ENCODE assay signal across 20 mouse cellular contexts in genomic region chr9:120677216-120677615, GRCm38 (mm10).
A peak's percentile ranks its signal among the peaks of the same experiment; 100 is the strongest.
DNase-seq lines count a peak whose midpoint lies in the region; ATAC-seq and TF ChIP-seq lines count a peak whose summit lies in the region.
"Had no signal": no experiment of that assay in that cellular context is flagged by ENCODE, and none has a peak within 500 bp of the region (broad histone marks: within the 10 kb centered on the region; RNA-seq: fewer than 3 reads in every experiment).

No protein-coding gene starts in this region.

- 54% methylated on average over 5 of the region's 5 CpGs for WGBS in forebrain, embryonic 13.5 days
- WGBS in forebrain, embryonic 10.5 days: 77% methylated on average over 5 of the region's 5 CpGs
- 54% methylated on average over 5 of the region's 5 CpGs for WGBS in forebrain, embryonic 16.5 days

- DNase-seq in forebrain, embryonic 10.5 days (ENCODE audit: extremely low spot score, low spot score): no peak
- peak; percentile 13 to 36 for DNase-seq in kidney, postnatal 36 days
- no peak for DNase-seq in kidney, postnatal 4 days
- DNase-seq in brain, embryonic 14.5 days (ENCODE audit: low read depth): peak; percentile 49
- no peak for DNase-seq in frontal cortex, postnatal 25 days (ENCODE audit: low spot score in 2 of 2)
- DNase-seq: adrenal gland, postnatal 25 days; cerebellum, adult 11-12 months; cerebellum, postnatal 10 days; gastrocnemius, postnatal 10 days; layer of hippocampus, postnatal 36 days; liver, embryonic 13.5 days; lung, adult 2 months; right cerebral cortex, postnatal 25 days; spleen, adult 18-20 months had no signal

- no peak overlapping the region for H3K4me2 ChIP-seq in forebrain, embryonic 13.5 days
- no peak overlapping the region for H3K4me2 ChIP-seq in forebrain, embryonic 16.5 days (ENCODE audit: low read length)
- H3K4me2 ChIP-seq: hindbrain, embryonic 12.5 days; liver, embryonic 13.5 days had no signal

- H3K36me3 ChIP-seq in forebrain, embryonic 13.5 days (ENCODE audit: poor library complexity, severe bottlenecking): no peaks in the 10 kb centered on the region
- H3K36me3 ChIP-seq in forebrain, embryonic 10.5 days (replicated peaks): no peaks in the 10 kb centered on the region
- no peaks in the 10 kb centered on the region for H3K36me3 ChIP-seq in forebrain, embryonic 16.5 days (ENCODE audit: control insufficient read depth, insufficient read depth)
- H3K36me3 ChIP-seq: hindbrain, embryonic 12.5 days; limb, embryonic 13.5 days; liver, embryonic 13.5 days had no signal

- peaks cover 10% of the 10 kb centered on the region for H3K27me3 ChIP-seq in forebrain, embryonic 13.5 days
- H3K27me3 ChIP-seq in forebrain, embryonic 10.5 days (ENCODE audit: poor library complexity, severe bottlenecking): peaks cover 50% of the 10 kb centered on the region
- H3K27me3 ChIP-seq in forebrain, embryonic 16.5 days (replicated peaks; ENCODE audit: control insufficient read depth, insufficient read depth, low read length): no peaks in the 10 kb centered on the region

- H3K27ac ChIP-seq in forebrain, embryonic 13.5 days: no peak overlapping the region
- H3K27ac ChIP-seq in forebrain, embryonic 10.5 days: no peak overlapping the region
- H3K27ac ChIP-seq in forebrain, embryonic 16.5 days (ENCODE audit: low read length): no peak overlapping the region
- H3K27ac ChIP-seq: hindbrain, embryonic 12.5 days; limb, embryonic 13.5 days; liver, embryonic 13.5 days had no signal

- H3K9me3 ChIP-seq in forebrain, embryonic 13.5 days (replicated peaks): no peaks in the 10 kb centered on the region
- H3K9me3 ChIP-seq in forebrain, embryonic 10.5 days: no peaks in the 10 kb centered on the region
- no peaks in the 10 kb centered on the region for H3K9me3 ChIP-seq in forebrain, embryonic 16.5 days (ENCODE audit: control insufficient read depth, low read length)
- H3K9me3 ChIP-seq: hindbrain, embryonic 12.5 days; limb, embryonic 13.5 days; liver, embryonic 13.5 days had no signal

- peaks cover 56% of the 10 kb centered on the region for H3K4me1 ChIP-seq in forebrain, embryonic 13.5 days
- peaks cover 75% of the 10 kb centered on the region for H3K4me1 ChIP-seq in forebrain, embryonic 10.5 days
- peaks cover 33% of the 10 kb centered on the region for H3K4me1 ChIP-seq in forebrain, embryonic 16.5 days (replicated peaks; ENCODE audit: control insufficient read depth, insufficient read depth, low read length)

- no peak for TF ChIP-seq POLR2A in brain, embryonic 14.5 days (IDR thresholded peaks at IDR 0.05; ENCODE audit: borderline replicate concordance, extremely low read depth, insufficient read depth, insufficient read length, poor library complexity, severe bottlenecking)

- no peak for TF ChIP-seq CTCF in brain, embryonic 14.5 days (IDR thresholded peaks at IDR 0.05; ENCODE audit: borderline replicate concordance, extremely low read depth, insufficient read depth, insufficient read length)

- no peak overlapping the region for H3K9ac ChIP-seq in forebrain, embryonic 13.5 days
- H3K9ac ChIP-seq in forebrain, embryonic 16.5 days (replicated peaks; ENCODE audit: low read depth, low read length): no peak overlapping the region
- H3K9ac ChIP-seq: hindbrain, embryonic 12.5 days; limb, embryonic 13.5 days; liver, embryonic 13.5 days had no signal

- peak; percentile 62 for ATAC-seq in forebrain, embryonic 13.5 days
- peak; percentile 18; the same call in 1 of the 2 replicates for ATAC-seq in forebrain, embryonic 16.5 days
- ATAC-seq: CD4-positive, CD25-positive, alpha-beta regulatory T cell, adult 4 months; inflammation-experienced regulatory T-cells, adult 6 months had no signal

- H3K4me3 ChIP-seq in forebrain, embryonic 13.5 days: no peak overlapping the region
- no peak overlapping the region for H3K4me3 ChIP-seq in forebrain, embryonic 10.5 days
- H3K4me3 ChIP-seq in forebrain, embryonic 16.5 days (replicated peaks; ENCODE audit: low read length): no peak overlapping the region
- H3K4me3 ChIP-seq: hindbrain, embryonic 12.5 days; limb, embryonic 13.5 days; liver, embryonic 13.5 days had no signal

Comparison
In these comparisons a context has a peak if more than half of its experiments do, and no peak if none do; other contexts are left out.
1. DNase-seq: peak in kidney, postnatal 36 days (2 of 2) and brain, embryonic 14.5 days (single experiment); none in forebrain, embryonic 10.5 days (single experiment), kidney, postnatal 4 days (0 of 2) and frontal cortex, postnatal 25 days (0 of 2).